Mouse (Mus musculus) liver, postnatal 0 days (tissue): ENCODE results near the gene 2410131K14Rik.

ENCODE experiments used
- CTCF ChIP-seq: sonication (generic); IDR thresholded peaks from 2 replicates; pipeline ENCODE4 v1.5.1; 2016; ENCODE audit warnings: antibody characterized with exemption, low read depth
- EP300 ChIP-seq: IDR thresholded peaks from 2 replicates; pipeline ENCODE4 v1.6.1; 2016; ENCODE audit warnings: antibody characterized with exemption, low read depth, mild to moderate bottlenecking

- TF ChIP-seq CTCF (no peak), EP300 (no peak)
Measured at GRCm38 (mm10) chr5:118230071-118230611, 14.9 kb upstream of the 2410131K14Rik start.
